In the genomic region with DNA sequence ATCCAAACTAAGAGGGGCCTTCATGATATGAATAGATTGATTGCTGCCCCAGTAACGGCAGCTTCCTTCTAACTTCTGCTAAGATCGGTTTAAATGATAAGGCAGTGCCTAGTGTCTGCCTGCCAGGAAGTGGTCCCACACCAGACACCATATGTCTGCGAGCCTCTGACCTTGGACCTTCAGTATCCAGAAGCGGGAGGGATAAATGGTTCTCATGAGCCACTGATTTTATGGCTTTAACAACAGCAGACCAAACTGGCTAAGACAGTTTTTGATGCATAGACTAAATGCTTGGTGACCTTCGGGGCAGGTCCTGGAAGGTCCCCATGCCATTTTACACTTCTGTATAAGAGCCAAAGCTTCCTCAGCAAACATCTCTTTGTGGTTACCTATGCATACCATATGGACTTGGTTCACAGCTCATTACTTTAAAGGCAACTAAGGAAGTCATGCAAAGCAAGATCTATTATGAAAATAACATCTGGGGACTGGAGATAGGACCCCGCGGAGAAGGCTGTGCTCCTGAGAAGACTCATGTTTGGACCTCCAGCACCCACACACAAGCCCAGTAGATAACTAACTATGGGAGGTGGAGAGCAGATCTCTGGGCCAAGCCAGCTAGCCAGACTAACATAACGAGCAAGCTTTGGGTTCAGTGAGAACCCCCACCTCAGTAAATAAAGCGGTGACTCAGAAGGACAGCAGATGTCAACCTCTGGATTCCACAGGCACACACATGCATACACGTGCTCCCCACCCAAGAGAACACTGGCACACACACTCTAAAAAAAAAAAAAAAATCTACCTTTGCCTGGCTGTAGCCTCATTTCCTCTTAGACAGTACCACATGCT, we compare ENCODE assay signal across 9 mouse cellular contexts. TPM values are rescaled to one million over a fixed set of nuclear protein-coding genes. Genes with fewer than 3 reads are reported as not detected.
A peak's percentile ranks its signal among the peaks of the same experiment; 100 is the strongest.
DNase-seq lines count a peak whose midpoint lies in the region; ATAC-seq and TF ChIP-seq lines count a peak whose summit lies in the region.
"Had no signal": no experiment of that assay in that cellular context is flagged by ENCODE, and none has a peak within 500 bp of the region (broad histone marks: within the 10 kb centered on the region; RNA-seq: fewer than 3 reads in every experiment).

No protein-coding gene starts in this region.

- in situ Hi-C loops in CH12.LX (cut with MboI; ENCODE audit: low pct_ligation_motif_present, low pct_unique_long_range_greater_than_20kb, low sequenced_read_pairs) = no loop called here

- WGBS in heart, embryonic 15.5 days = 61% methylated on average over 10 of the region's 10 CpGs

- no peak for TF ChIP-seq RAD21 in CH12.LX (IDR thresholded peaks at IDR 0.05; ENCODE audit: low read depth, low read length)

- no peaks in the 10 kb centered on the region for H3K9me3 ChIP-seq in heart, embryonic 15.5 days (replicated peaks)
- peaks cover 4% of the 10 kb centered on the region for H3K9me3 ChIP-seq in CH12.LX (replicated peaks; ENCODE audit: low read length)

- no peak overlapping the region for H3K4me2 ChIP-seq in heart, embryonic 15.5 days
- H3K4me2 ChIP-seq in CH12.LX (ENCODE audit: insufficient read depth, low read depth, poor library complexity, severe bottlenecking) = peak overlapping the region; percentile 85

- no peak for ATAC-seq in heart, embryonic 15.5 days (replicated peaks; ENCODE audit: insufficient number of reproducible peaks, insufficient read depth, low FRiP score, low read depth)
- peak; percentile 9 to 24; a peak in 2 of 4 replicates for ATAC-seq in hematopoietic stem cell, adult 5-6 weeks (replicated peaks in 1 of 2; ENCODE audit: insufficient read depth in 1 of 2, low FRiP score in 2 of 2, low TSS enrichment in 1 of 2, low read depth in 1 of 2, poor library complexity in 2 of 2, severe bottlenecking in 2 of 2)
- peak; percentile 94 for ATAC-seq in megakaryocyte-erythroid progenitor cell, adult 5-6 weeks (replicated peaks; ENCODE audit: low FRiP score, low TSS enrichment, poor library complexity, severe bottlenecking)
- ATAC-seq in monocyte, adult 5-6 weeks (replicated peaks; ENCODE audit: insufficient number of reproducible peaks, low FRiP score, low TSS enrichment, poor library complexity, severe bottlenecking) = no peak

- no peak for TF ChIP-seq POLR2A in CH12.LX (IDR thresholded peaks at IDR 0.05; ENCODE audit: low read depth, low read length)

- H3K36me3 ChIP-seq in heart, embryonic 15.5 days = no peaks in the 10 kb centered on the region
- H3K36me3 ChIP-seq in CH12.LX (replicated peaks in 1 of 2; ENCODE audit: control insufficient read depth in 1 of 2, insufficient read depth in 1 of 2, low read length in 1 of 2) = peaks cover 11 to 56% of the 10 kb centered on the region in 2 experiments

- dilution Hi-C loops in CH12.LX (cut with MboI; ENCODE audit: extremely low pct_ligation_motif_present, extremely low pct_unique_long_range_greater_than_20kb, low sequenced_read_pairs) = no loop called here

- peaks cover 43% of the 10 kb centered on the region for H3K4me1 ChIP-seq in heart, embryonic 15.5 days (replicated peaks)
- peaks cover 27 to 81% of the 10 kb centered on the region in 2 experiments for H3K4me1 ChIP-seq in CH12.LX (ENCODE audit: control insufficient read depth in 1 of 2, insufficient read depth in 2 of 2)

- no peak overlapping the region for H3K9ac ChIP-seq in heart, embryonic 15.5 days
- H3K9ac ChIP-seq in CH12.LX (ENCODE audit: insufficient read depth, low read depth) = peak overlapping the region; percentile 10; the same call in 1 of the 2 replicates

- H3K27me3 ChIP-seq in heart, embryonic 15.5 days = no peaks in the 10 kb centered on the region
- H3K27me3 ChIP-seq in CH12.LX (replicated peaks) = no peaks in the 10 kb centered on the region

- DNase-seq in heart, postnatal 10 days = no peak
- peak; percentile 40 for DNase-seq in CH12.LX (ENCODE audit: extremely low read depth)
- DNase-seq in left cerebral cortex, postnatal 25 days (ENCODE audit: low spot score in 2 of 2) = no peak
- DNase-seq in testis, postnatal 10 days (ENCODE audit: low spot score) = no peak
- DNase-seq: cerebellum, adult 11-12 months had no signal

- intact Hi-C loops in heart, postnatal 10 days (cut with DNase I) = no loop called here
- intact Hi-C loops in left cerebral cortex, postnatal 25 days (cut with DNase I) = no loop called here

- no peak overlapping the region for H3K4me3 ChIP-seq in heart, embryonic 15.5 days
- peak overlapping the region in 1 of 3 experiments; percentile 12 for H3K4me3 ChIP-seq in CH12.LX (replicated peaks in 1 of 3; ENCODE audit: low read depth in 2 of 3, low read length in 2 of 3, poor library complexity in 1 of 3)

- no peak; the same call in 1 of the 2 replicates for TF ChIP-seq EP300 in CH12.LX (IDR thresholded peaks at IDR 0.05; ENCODE audit: low read length)

- peak overlapping the region; percentile 36; the same call in 1 of the 2 replicates for H3K27ac ChIP-seq in heart, embryonic 15.5 days
- peak overlapping the region; percentile 59 for H3K27ac ChIP-seq in CH12.LX (ENCODE audit: insufficient read depth, low read depth)

- H3K79me2 ChIP-seq in CH12.LX (replicated peaks; ENCODE audit: control insufficient read depth, extremely low read depth, insufficient read depth, poor library complexity, severe bottlenecking) = peaks cover 90% of the 10 kb centered on the region

- TF ChIP-seq CTCF in CH12.LX (conservative IDR thresholded peaks at IDR 0.05 in 1 of 2, IDR thresholded peaks at IDR 0.05 in 1 of 2; ENCODE audit: low read depth in 2 of 2, low read length in 2 of 2) = no peak

TF ChIP-seq in CH12.LX, 34 proteins besides CTCF, POLR2A, EP300 and RAD21:
- TF ChIP-seq MEF2A (IDR thresholded peaks at IDR 0.05; ENCODE audit: borderline replicate concordance, low read depth, low read length) (no peak), MAX (IDR thresholded peaks at IDR 0.05; ENCODE audit: low read length) (peak; percentile 84; the same call in 1 of the 2 replicates), ZNF384 (IDR thresholded peaks at IDR 0.05; ENCODE audit: low read depth, low read length) (peak; percentile 81), MYC (IDR thresholded peaks at IDR 0.05; ENCODE audit: low read depth, low read length) (peak; percentile 88; the same call in 1 of the 2 replicates), ZC3H11A (IDR thresholded peaks at IDR 0.05; ENCODE audit: low read depth, low read length) (no peak), RCOR1 (conservative IDR thresholded peaks at IDR 0.05; ENCODE audit: low read depth, low read length) (no peak), MAFK (IDR thresholded peaks at IDR 0.05; ENCODE audit: insufficient replicate concordance, low read length) (no peak), JUND (conservative IDR thresholded peaks at IDR 0.05; ENCODE audit: low read depth, low read length) (no peak), BHLHE40 (IDR thresholded peaks at IDR 0.05; ENCODE audit: low read depth, low read length) (peak; percentile 85), PAX5 (IDR thresholded peaks at IDR 0.05; ENCODE audit: low read length) (no peak), USF1 (IDR thresholded peaks at IDR 0.05; ENCODE audit: low read depth, low read length) (no peak), ZKSCAN1 (IDR thresholded peaks at IDR 0.05; ENCODE audit: borderline replicate concordance, low read depth, low read length) (no peak)

RNA-seq across cellular contexts. Expression of a gene that starts 26.5 kb away (rescaled TPM):
- polyA plus RNA-seq in heart, embryonic 15.5 days (2015; fragmentation: Nextera tagmentation; extraction: Ambion mirVana) = 16.0 and 21.8 TPM in 2 replicates
- total RNA-seq in heart, postnatal 10 days (2021) = 10 to 100 TPM; 48.6 to 60.9 TPM
- 39.2 and 50.5 TPM in 2 replicates for total RNA-seq in CH12.LX (2012; rRNA removed)
- 20.7 and 29.6 TPM in 2 replicates for total RNA-seq in CH12.LX (2014; rRNA removed)
- 133 and 147 TPM in 2 replicates for polyA plus RNA-seq in CH12.LX (2012; ENCODE audit: insufficient read length, low read depth)
- 58.5 and 59.4 TPM in 2 replicates for total RNA-seq in hematopoietic stem cell, adult 5-6 weeks (2017)
- total RNA-seq in megakaryocyte-erythroid progenitor cell, adult 5-6 weeks (2014; fragmentation: Nextera tagmentation) = 30.7 and 46.4 TPM in 2 replicates
- 16.0 and 36.4 TPM in 2 replicates for total RNA-seq in megakaryocyte-erythroid progenitor cell, adult 5-6 weeks (2017)
- total RNA-seq in left cerebral cortex, postnatal 25 days (2021) = 10 to 100 TPM; 84.0 to 87.3 TPM
- total RNA-seq in monocyte, adult 5-6 weeks (2017) = 39.1 to 101 TPM (median 67.2 TPM) in 3 replicates

RNA-seq across cellular contexts. Expression of a gene that starts 36.8 kb away (rescaled TPM):
- 26.4 and 31.0 TPM in 2 replicates for polyA plus RNA-seq in heart, embryonic 15.5 days (2015; fragmentation: Nextera tagmentation; extraction: Ambion mirVana)
- total RNA-seq in heart, postnatal 10 days (2021) = 10 to 100 TPM; 42.1 to 42.3 TPM
- total RNA-seq in CH12.LX (2012; rRNA removed) (22.7 and 24.6 TPM in 2 replicates), CH12.LX (2014; rRNA removed) (24.9 and 27.8 TPM in 2 replicates)
- polyA plus RNA-seq in CH12.LX (2012; ENCODE audit: insufficient read length, low read depth) = 19.6 and 25.7 TPM in 2 replicates
- total RNA-seq in hematopoietic stem cell, adult 5-6 weeks (2017) = 11.8 and 17.9 TPM in 2 replicates
- 19.6 and 30.4 TPM in 2 replicates for total RNA-seq in megakaryocyte-erythroid progenitor cell, adult 5-6 weeks (2014; fragmentation: Nextera tagmentation)
- 15.0 and 18.2 TPM in 2 replicates for total RNA-seq in megakaryocyte-erythroid progenitor cell, adult 5-6 weeks (2017)
- total RNA-seq in left cerebral cortex, postnatal 25 days (2021) = 10 to 100 TPM; 45.0 to 52.4 TPM
- total RNA-seq in monocyte, adult 5-6 weeks (2017) = 31.3 to 44.8 TPM (median 35.7 TPM) in 3 replicates

Comparison
In these comparisons a context has a peak if more than half of its experiments do, and no peak if none do; other contexts are left out.
1. ATAC-seq: peak in hematopoietic stem cell, adult 5-6 weeks (2 of 2) and megakaryocyte-erythroid progenitor cell, adult 5-6 weeks (single experiment); none in heart, embryonic 15.5 days (single experiment) and monocyte, adult 5-6 weeks (single experiment).